Mouse (Mus musculus): ENCODE data around the gene Gnai2. TPM values are rescaled to one million over a fixed set of nuclear protein-coding genes. Genes with fewer than 3 reads are reported as not detected.
"Not testable (repeated sequence)": the region's sequence is repeated elsewhere in the genome, so short reads cannot be mapped to it uniquely, and the experiment has no call there.

Gene Gnai2
- total and polyA plus RNA-seq, 3 experiments: 198 to 345 (median 278) TPM

GRCm38 (mm10) chr9:107567702-107568319, 67.4 kb downstream of the Gnai2 start, which contains the start of gene Hyal2:
TSS of gene Hyal2 (plus strand) at chr9:107567945.
- peak; percentile 76 for DNase-seq

GRCm38 (mm10) chr9:107566855-107567254, 68.3 kb downstream of the Gnai2 start:
- DNase-seq: peak; percentile 61

GRCm38 (mm10) chr9:107566041-107566709, 69.0 kb downstream of the Gnai2 start:
- peak; percentile 88 for DNase-seq

- not testable (repeated sequence) for DNase-seq
Observed at GRCm38 (mm10) chr9:107565556-107565955, 69.6 kb downstream of the Gnai2 start.

Other genes starting within 250 kb of the Gnai2 start
- 1 to 10 TPM; 6.9 to 7.1 TPM for gene Cacna2d2, start 235.8 kb downstream of the Gnai2 start, total RNA-seq (2021)
- 12.1 and 14.7 TPM in 2 replicates for gene Cacna2d2, start 235.8 kb downstream of the Gnai2 start, polyA plus RNA-seq (2012; rRNA removed)
- gene Tmem115, start 101.4 kb downstream of the Gnai2 start, total RNA-seq (2021): 10 to 100 TPM; 43.2 to 48.1 TPM
- 84.2 and 96.5 TPM in 2 replicates for gene Tmem115, start 101.4 kb downstream of the Gnai2 start, polyA plus RNA-seq (2012; rRNA removed)
- 10 to 100 TPM; 14.6 to 22.0 TPM for gene Cyb561d2, start 93.2 kb downstream of the Gnai2 start, total RNA-seq (2021)
- gene Cyb561d2, start 93.2 kb downstream of the Gnai2 start, polyA plus RNA-seq (2012; rRNA removed): 59.1 and 68.0 TPM in 2 replicates
- 10 to 100 TPM; 27.9 to 31.5 TPM for gene Nprl2, start 93.1 kb downstream of the Gnai2 start, total RNA-seq (2021)
- gene Nprl2, start 93.1 kb downstream of the Gnai2 start, polyA plus RNA-seq (2012; rRNA removed): 24.2 and 31.9 TPM in 2 replicates
- gene Zmynd10, start 88.1 kb downstream of the Gnai2 start, total RNA-seq (2021): under 1 TPM; 0.45 to 0.52 TPM
- 0.37 and 0.61 TPM in 2 replicates for gene Zmynd10, start 88.1 kb downstream of the Gnai2 start, polyA plus RNA-seq (2012; rRNA removed)
- gene Rassf1, start 83.8 kb downstream of the Gnai2 start, total RNA-seq (2021): 10 to 100 TPM; 15.5 to 18.6 TPM
- 15.3 and 16.7 TPM in 2 replicates for gene Rassf1, start 83.8 kb downstream of the Gnai2 start, polyA plus RNA-seq (2012; rRNA removed)
- gene Tusc2, start 72.1 kb downstream of the Gnai2 start, total RNA-seq (2021): 10 to 100 TPM; 52.2 to 57.5 TPM
- 88.2 and 94.1 TPM in 2 replicates for gene Tusc2, start 72.1 kb downstream of the Gnai2 start, polyA plus RNA-seq (2012; rRNA removed)
- 10 to 100 TPM; 36.8 to 52.8 TPM for gene Hyal2, start 67.4 kb downstream of the Gnai2 start, total RNA-seq (2021)
- 92.1 and 102 TPM in 2 replicates for gene Hyal2, start 67.4 kb downstream of the Gnai2 start, polyA plus RNA-seq (2012; rRNA removed)
- 10 to 100 TPM; 13.7 to 15.2 TPM for gene Hyal1, start 58.4 kb downstream of the Gnai2 start, total RNA-seq (2021)
- gene Hyal1, start 58.4 kb downstream of the Gnai2 start, polyA plus RNA-seq (2012; rRNA removed): 6.3 and 7.0 TPM in 2 replicates
- 10 to 100 TPM; 15.9 to 19.2 TPM for gene Naa80, start 56.5 kb downstream of the Gnai2 start, total RNA-seq (2021)
- gene Naa80, start 56.5 kb downstream of the Gnai2 start, polyA plus RNA-seq (2012; rRNA removed): 111 TPM in 2 replicates
- gene Hyal3, start 54.5 kb downstream of the Gnai2 start, total RNA-seq (2021): 1 to 10 TPM; 1.3 to 1.4 TPM
- 1.8 and 2.2 TPM in 2 replicates for gene Hyal3, start 54.5 kb downstream of the Gnai2 start, polyA plus RNA-seq (2012; rRNA removed)
- 10 to 100 TPM; 36.0 to 41.7 TPM for gene Ifrd2, start 47.7 kb downstream of the Gnai2 start, total RNA-seq (2021)
- 67.3 and 80.0 TPM in 2 replicates for gene Ifrd2, start 47.7 kb downstream of the Gnai2 start, polyA plus RNA-seq (2012; rRNA removed)
- 1 to 10 TPM; 3.7 to 4.1 TPM for gene Sema3b, start 26.1 kb downstream of the Gnai2 start, total RNA-seq (2021)
- gene Sema3b, start 26.1 kb downstream of the Gnai2 start, polyA plus RNA-seq (2012; rRNA removed): 8.3 and 10.4 TPM in 2 replicates
- 1 to 10 TPM in 1 of 2 experiments, under 1 TPM in 1; 0.48 to 2.7 TPM for gene Slc38a3, start 34.2 kb upstream of the Gnai2 start, total RNA-seq (2021)
- 1.7 and 4.1 TPM in 2 replicates for gene Slc38a3, start 34.2 kb upstream of the Gnai2 start, polyA plus RNA-seq (2012; rRNA removed)
- gene Gnat1, start 44.3 kb upstream of the Gnai2 start, total RNA-seq (2021): under 1 TPM in 1 of 2 experiments, not detected in 1; 0.37 TPM
- gene Gnat1, start 44.3 kb upstream of the Gnai2 start, polyA plus RNA-seq (2012; rRNA removed): 0.10 and 0.16 TPM in 2 replicates
- 10 to 100 TPM; 27.2 to 34.8 TPM for gene Sema3f, start 75.1 kb upstream of the Gnai2 start, total RNA-seq (2021)
- 95.1 and 106 TPM in 2 replicates for gene Sema3f, start 75.1 kb upstream of the Gnai2 start, polyA plus RNA-seq (2012; rRNA removed)
- 100 to 1,000 TPM in 1 of 2 experiments, 10 to 100 TPM in 1; 67.1 to 124 TPM for gene Rbm5, start 135.6 kb upstream of the Gnai2 start, total RNA-seq (2021)
- gene Rbm5, start 135.6 kb upstream of the Gnai2 start, polyA plus RNA-seq (2012; rRNA removed): 61.7 and 67.8 TPM in 2 replicates
- gene Rbm6, start 237.9 kb upstream of the Gnai2 start, total RNA-seq (2021): 10 to 100 TPM; 40.3 to 47.8 TPM
- gene Rbm6, start 237.9 kb upstream of the Gnai2 start, polyA plus RNA-seq (2012; rRNA removed): 11.8 and 15.3 TPM in 2 replicates